Mouse (Mus musculus): ENCODE data around the gene Cmip. TPM values are rescaled to one million over a fixed set of nuclear protein-coding genes. Genes with fewer than 3 reads are reported as not detected.
"Not testable (repeated sequence)": the region's sequence is repeated elsewhere in the genome, so short reads cannot be mapped to it uniquely, and the experiment has no call there.

Gene Cmip
- polyA plus RNA-seq, 1 experiment from 2014 or later = 39.0 TPM

- Histone ChIP-seq H3K27ac (no peak overlapping the region), H3K36me3 (ENCODE audit: poor library complexity, severe bottlenecking) (peaks cover 54% of the 10 kb centered on the region), H3K4me1 (0 out of 2 replicates have a peak, but pooled peaks cover 4% of the 10 kb centered on the region), H3K4me2 (no peak overlapping the region), H3K9ac (no peak overlapping the region), H3K4me3 (no peak overlapping the region), H3K9me3 (replicated peaks) (no peaks in the 10 kb centered on the region), H3K27me3 (no peaks in the 10 kb centered on the region)
- no peak for ATAC-seq
- 84% methylated on average over 5 of the region's 5 CpGs for WGBS
Observed at GRCm38 (mm10) chr8:117421838-117422237, 165.0 kb downstream of the Cmip start.

DNA sequence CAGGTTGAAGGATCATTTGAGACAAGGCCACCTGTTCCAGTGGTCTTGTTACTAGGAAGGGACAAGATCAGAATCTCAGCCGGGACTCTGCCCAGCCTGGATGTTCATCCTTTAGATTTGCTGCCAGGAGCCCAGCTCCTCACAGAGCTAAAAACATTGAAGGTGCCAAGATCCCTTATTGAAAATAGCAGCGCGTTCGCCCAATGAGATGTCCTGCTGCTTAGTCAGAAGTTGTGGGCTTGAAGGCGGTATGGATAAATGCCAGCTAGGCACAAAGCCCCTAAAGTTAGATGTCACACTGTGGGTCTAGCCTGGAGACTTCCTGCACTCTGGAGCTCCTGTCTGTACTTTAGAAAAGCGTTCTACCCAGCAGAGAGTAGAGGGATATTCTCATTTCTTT, 165.5 kb downstream of the Cmip start:
- Histone ChIP-seq H3K9me3 (replicated peaks) (no peaks in the 10 kb centered on the region), H3K4me3 (no peak overlapping the region), H3K27ac (no peak overlapping the region; the same call in 1 of the 2 replicates), H3K4me1 (0 out of 2 replicates have a peak, but pooled peaks cover 4% of the 10 kb centered on the region), H3K36me3 (ENCODE audit: poor library complexity, severe bottlenecking) (peaks cover 55% of the 10 kb centered on the region), H3K27me3 (no peaks in the 10 kb centered on the region), H3K4me2 (no peak overlapping the region), H3K9ac (no peak overlapping the region)
- 80% methylated on average over 6 of the region's 6 CpGs for WGBS
- ATAC-seq = no peak

- Histone ChIP-seq H3K9me3 (replicated peaks) (no peaks in the 10 kb centered on the region), H3K4me2 (no peak overlapping the region), H3K27me3 (no peaks in the 10 kb centered on the region), H3K9ac (no peak overlapping the region), H3K4me1 (0 out of 2 replicates have a peak, but pooled peaks cover 4% of the 10 kb centered on the region), H3K36me3 (ENCODE audit: poor library complexity, severe bottlenecking) (peaks cover 53% of the 10 kb centered on the region), H3K4me3 (no peak overlapping the region), H3K27ac (peak overlapping the region; percentile 54; the same call in 1 of the 2 replicates)
- 81% methylated on average over 4 of the region's 4 CpGs for WGBS
- ATAC-seq = peak; percentile 66
Observed at GRCm38 (mm10) chr8:117423029-117423428, 166.2 kb downstream of the Cmip start.

DNA sequence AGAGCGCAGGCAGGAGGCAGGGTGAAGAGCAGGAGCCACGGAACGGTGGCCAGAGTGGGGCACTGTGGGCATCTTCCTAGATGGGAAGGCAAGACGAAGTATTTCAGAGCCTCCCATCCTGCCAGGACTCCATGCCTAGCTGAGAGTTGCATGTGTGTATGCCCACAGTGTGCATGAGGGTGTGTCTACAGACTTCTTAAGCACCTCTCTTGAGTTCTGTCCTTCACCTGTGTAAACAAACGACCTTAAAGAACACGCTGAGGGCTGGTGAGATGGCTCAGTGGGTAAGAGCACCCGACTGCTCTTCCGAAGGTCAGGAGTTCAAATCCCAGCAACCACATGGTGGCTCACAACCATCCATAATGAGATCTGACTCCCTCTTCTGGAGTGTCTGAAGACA, 171.0 kb downstream of the Cmip start:
- H3K4me2 ChIP-seq; H3K4me3 ChIP-seq; H3K9me3 ChIP-seq (replicated peaks); H3K4me1 ChIP-seq; H3K27ac ChIP-seq; H3K27me3 ChIP-seq; H3K9ac ChIP-seq; ATAC-seq: not testable (repeated sequence)
- 92% methylated on average over 8 of the region's 8 CpGs for WGBS
- H3K36me3 ChIP-seq (ENCODE audit: poor library complexity, severe bottlenecking) = peaks cover 90% of the 10 kb centered on the region

GRCm38 (mm10) chr8:117428524-117429162, 171.8 kb downstream of the Cmip start:
- Histone ChIP-seq H3K4me3 (no peak overlapping the region), H3K4me1 (0 out of 2 replicates have a peak, but pooled peaks cover 5% of the 10 kb centered on the region), H3K27me3 (no peaks in the 10 kb centered on the region), H3K27ac (peak overlapping the region; percentile 36), H3K9me3 (replicated peaks) (no peaks in the 10 kb centered on the region), H3K4me2 (no peak overlapping the region), H3K9ac (no peak overlapping the region), H3K36me3 (ENCODE audit: poor library complexity, severe bottlenecking) (peaks cover 86% of the 10 kb centered on the region)
- 66% methylated on average over 21 of the region's 21 CpGs for WGBS
- ATAC-seq = no peak

GRCm38 (mm10) chr8:117430624-117431023, 173.8 kb downstream of the Cmip start:
- ATAC-seq = no peak
- 94% methylated on average over 4 of the region's 4 CpGs for WGBS
- peaks cover 85% of the 10 kb centered on the region for H3K36me3 ChIP-seq (ENCODE audit: poor library complexity, severe bottlenecking)

DNA sequence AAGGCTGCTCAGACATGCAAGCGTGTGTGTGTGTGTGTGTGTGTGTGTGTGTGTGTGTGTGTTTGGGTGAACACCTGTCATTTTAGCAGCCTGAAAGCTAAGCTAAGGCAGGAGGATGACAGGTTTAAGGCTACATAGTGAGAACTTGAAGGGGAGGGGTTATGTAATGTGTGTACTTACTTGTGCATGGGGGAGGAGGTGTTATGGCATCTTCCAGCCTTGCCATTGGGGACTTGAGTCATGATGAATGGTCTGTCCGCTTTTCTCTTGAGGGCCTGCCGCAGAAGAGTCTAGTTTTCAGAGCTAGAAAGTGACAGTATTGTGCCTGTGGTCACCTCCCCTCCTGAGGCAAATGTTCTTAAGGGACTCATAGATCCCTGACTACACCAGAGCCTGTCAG, 174.7 kb downstream of the Cmip start:
- peaks cover 86% of the 10 kb centered on the region for H3K36me3 ChIP-seq (ENCODE audit: poor library complexity, severe bottlenecking)
- H3K27ac ChIP-seq = no peak overlapping the region
- no peak overlapping the region for H3K9ac ChIP-seq
- H3K4me1 ChIP-seq = 0 out of 2 replicates have a peak, but pooled peaks cover 5% of the 10 kb centered on the region
- no peak overlapping the region for H3K4me3 ChIP-seq
- H3K27me3 ChIP-seq = no peaks in the 10 kb centered on the region
- no peak for ATAC-seq
- H3K4me2 ChIP-seq = no peak overlapping the region
- H3K9me3 ChIP-seq (replicated peaks) = no peaks in the 10 kb centered on the region
- 98% methylated on average over 3 of the region's 3 CpGs for WGBS

More at GRCm38 (mm10) chr8:117430624-117431023, 173.8 kb downstream of the Cmip start:
- Histone ChIP-seq H3K9ac (no peak overlapping the region), H3K9me3 (replicated peaks) (no peaks in the 10 kb centered on the region), H3K27ac (no peak overlapping the region), H3K4me3 (no peak overlapping the region), H3K27me3 (no peaks in the 10 kb centered on the region), H3K4me1 (0 out of 2 replicates have a peak, but pooled peaks cover 5% of the 10 kb centered on the region), H3K4me2 (no peak overlapping the region)

DNA sequence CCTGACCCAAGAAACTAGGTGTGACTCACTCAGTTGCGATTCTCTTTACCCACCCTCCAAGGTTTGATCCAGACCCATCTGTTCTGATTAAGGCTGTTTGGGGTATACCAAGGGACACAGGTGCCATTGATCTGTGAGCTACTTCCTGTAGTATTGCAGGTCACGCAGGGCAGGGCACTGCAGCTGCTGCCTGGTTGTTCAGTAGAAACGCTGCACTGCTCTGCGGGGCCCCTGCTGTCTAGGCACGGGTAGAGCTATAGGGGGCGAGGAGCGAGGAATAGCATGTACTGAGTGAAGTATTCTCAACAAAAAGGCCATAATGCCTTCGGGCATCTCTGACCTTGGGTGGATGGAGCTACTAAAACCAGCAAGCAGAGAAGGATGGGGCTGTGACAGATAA, 175.2 kb downstream of the Cmip start:
- no peak overlapping the region for H3K27ac ChIP-seq
- WGBS = 88% methylated on average over 8 of the region's 8 CpGs
- no peak overlapping the region for H3K4me2 ChIP-seq
- H3K4me3 ChIP-seq = no peak overlapping the region
- ATAC-seq = no peak
- H3K36me3 ChIP-seq (ENCODE audit: poor library complexity, severe bottlenecking) = peaks cover 86% of the 10 kb centered on the region
- no peaks in the 10 kb centered on the region for H3K9me3 ChIP-seq (replicated peaks)
- H3K9ac ChIP-seq = no peak overlapping the region
- H3K27me3 ChIP-seq = no peaks in the 10 kb centered on the region
- H3K4me1 ChIP-seq = 0 out of 2 replicates have a peak, but pooled peaks cover 5% of the 10 kb centered on the region

DNA sequence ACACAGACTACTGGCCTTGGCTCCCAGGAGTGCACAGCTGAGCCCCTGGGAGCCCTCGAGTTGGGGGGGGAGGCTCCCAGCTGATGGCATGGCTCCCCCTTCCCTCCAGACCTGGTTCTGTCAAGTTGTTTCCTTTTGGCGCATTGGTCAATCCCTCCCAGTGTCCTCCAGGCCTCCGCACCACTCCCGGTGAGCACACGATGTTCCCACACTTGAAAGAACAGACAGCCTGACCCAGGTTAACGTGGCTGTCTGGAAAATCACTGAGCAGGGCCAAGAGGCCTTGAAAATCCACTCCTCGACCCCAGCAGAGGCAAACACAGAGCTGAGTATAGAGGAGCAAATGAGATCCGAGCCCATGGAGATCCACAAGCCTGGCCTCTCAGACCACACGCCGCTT, 177.1 kb downstream of the Cmip start:
- Histone ChIP-seq H3K4me1 (no peaks in the 10 kb centered on the region), H3K27me3 (no peaks in the 10 kb centered on the region), H3K9ac (no peak overlapping the region), H3K27ac (no peak overlapping the region), H3K9me3 (replicated peaks) (no peaks in the 10 kb centered on the region), H3K4me2 (no peak overlapping the region), H3K36me3 (ENCODE audit: poor library complexity, severe bottlenecking) (peaks cover 91% of the 10 kb centered on the region), H3K4me3 (no peak overlapping the region)
- WGBS = 95% methylated on average over 10 of the region's 10 CpGs
- no peak for ATAC-seq

GRCm38 (mm10) chr8:117436786-117437185, 179.9 kb downstream of the Cmip start:
- Histone ChIP-seq H3K4me3 (no peak overlapping the region), H3K4me2 (no peak overlapping the region), H3K27ac (no peak overlapping the region), H3K9me3 (replicated peaks) (no peaks in the 10 kb centered on the region), H3K36me3 (ENCODE audit: poor library complexity, severe bottlenecking) (peaks cover 83% of the 10 kb centered on the region), H3K27me3 (no peaks in the 10 kb centered on the region), H3K9ac (no peak overlapping the region), H3K4me1 (no peaks in the 10 kb centered on the region)
- no peak for ATAC-seq
- 96% methylated on average over 15 of the region's 15 CpGs for WGBS

GRCm38 (mm10) chr8:117437616-117438015, 180.8 kb downstream of the Cmip start:
- 92% methylated on average over 5 of the region's 5 CpGs for WGBS
- Histone ChIP-seq H3K27me3 (no peaks in the 10 kb centered on the region), H3K4me3 (no peak overlapping the region), H3K36me3 (ENCODE audit: poor library complexity, severe bottlenecking) (peaks cover 74% of the 10 kb centered on the region), H3K4me1 (no peaks in the 10 kb centered on the region), H3K27ac (no peak overlapping the region), H3K9ac (no peak overlapping the region), H3K9me3 (replicated peaks) (no peaks in the 10 kb centered on the region), H3K4me2 (no peak overlapping the region)
- ATAC-seq = no peak

DNA sequence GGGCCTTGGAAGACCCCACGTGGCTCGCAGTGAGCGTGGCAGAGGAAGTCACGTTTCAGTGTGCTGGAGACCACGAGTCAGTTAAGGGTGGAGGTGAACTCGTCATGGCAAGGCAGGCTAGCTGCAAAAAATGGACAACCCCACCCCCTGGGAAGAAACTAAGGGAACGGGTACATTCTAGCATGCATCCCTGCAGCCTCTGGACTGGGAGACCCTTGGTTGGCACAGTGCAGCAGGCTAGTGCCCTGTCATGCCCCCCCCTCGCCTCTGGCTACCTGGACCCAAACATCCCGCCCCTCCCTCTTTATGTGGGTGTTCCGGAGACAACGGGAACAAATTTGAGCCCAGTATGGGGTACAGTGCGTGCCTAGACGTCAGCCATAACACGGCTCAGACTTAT, 183.5 kb downstream of the Cmip start:
- peaks cover 68% of the 10 kb centered on the region for H3K36me3 ChIP-seq (ENCODE audit: poor library complexity, severe bottlenecking)
- no peak overlapping the region for H3K4me3 ChIP-seq
- no peak overlapping the region for H3K27ac ChIP-seq
- no peak overlapping the region for H3K9ac ChIP-seq
- H3K4me1 ChIP-seq = peaks cover 2% of the 10 kb centered on the region
- H3K9me3 ChIP-seq (replicated peaks) = no peaks in the 10 kb centered on the region
- no peak overlapping the region for H3K4me2 ChIP-seq
- no peak for ATAC-seq
- H3K27me3 ChIP-seq = no peaks in the 10 kb centered on the region
- WGBS = 92% methylated on average over 14 of the region's 14 CpGs

DNA sequence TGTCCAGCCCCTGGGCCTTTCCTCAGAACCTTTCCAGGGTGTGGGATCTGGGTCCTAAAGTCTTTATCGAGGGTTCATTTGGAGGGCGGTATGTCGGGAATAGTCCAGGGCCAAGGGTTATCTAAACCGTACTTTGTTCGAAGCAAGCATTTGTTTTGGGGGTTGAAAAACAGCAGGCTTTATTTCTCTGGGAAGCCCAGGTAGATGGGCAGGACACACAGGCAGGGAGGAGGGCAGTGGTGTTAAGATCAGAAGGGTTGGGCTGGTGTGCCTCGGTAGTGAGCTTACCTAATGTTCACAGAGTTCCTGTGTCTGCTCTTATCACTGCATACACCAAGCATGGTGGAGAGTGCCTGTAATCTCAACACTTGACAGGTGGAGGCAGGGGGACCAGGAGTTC, 183.9 kb downstream of the Cmip start:
- H3K4me2 ChIP-seq = no peak overlapping the region
- peaks cover 6% of the 10 kb centered on the region for H3K4me1 ChIP-seq
- H3K4me3 ChIP-seq = no peak overlapping the region
- no peaks in the 10 kb centered on the region for H3K9me3 ChIP-seq (replicated peaks)
- peaks cover 68% of the 10 kb centered on the region for H3K36me3 ChIP-seq (ENCODE audit: poor library complexity, severe bottlenecking)
- H3K27ac ChIP-seq = no peak overlapping the region
- WGBS = 95% methylated on average over 6 of the region's 6 CpGs
- no peak for ATAC-seq
- H3K9ac ChIP-seq = no peak overlapping the region
- H3K27me3 ChIP-seq = no peaks in the 10 kb centered on the region

Data from forebrain, embryonic 13.5 days (tissue).